Mouse (Mus musculus): ENCODE results near the gene Arhgap27.

Arhgap27 gene

DNA sequence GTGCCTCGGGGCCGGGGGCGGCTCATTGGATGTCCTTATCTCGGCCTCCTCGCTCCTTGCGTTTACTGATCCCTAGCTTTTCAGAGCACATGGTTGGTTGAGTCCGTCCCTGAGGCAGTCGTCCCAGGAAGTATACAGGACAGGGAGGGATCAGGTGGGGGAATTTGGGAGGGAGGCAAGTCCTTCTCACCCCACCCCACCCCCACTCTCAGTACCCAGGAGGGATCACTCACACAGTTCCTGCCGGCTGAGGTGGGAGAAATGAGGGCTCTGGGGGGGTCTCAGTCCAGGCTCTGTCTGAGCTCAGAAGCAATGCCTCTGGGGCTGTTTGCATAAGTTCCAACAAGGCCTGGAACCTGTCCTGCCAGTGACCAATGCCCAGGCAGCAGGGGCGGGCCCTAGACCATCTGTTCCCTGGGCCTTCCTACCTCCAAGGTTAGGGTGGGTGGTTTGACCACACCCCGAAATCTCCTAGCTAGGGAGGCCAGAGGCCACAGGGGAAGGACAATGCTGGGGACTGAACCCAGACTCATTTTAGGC is 7.4 kb downstream of the Arhgap27 start:
- no peak for DNase-seq (ENCODE audit: low spot score in 2 of 2)

DNA sequence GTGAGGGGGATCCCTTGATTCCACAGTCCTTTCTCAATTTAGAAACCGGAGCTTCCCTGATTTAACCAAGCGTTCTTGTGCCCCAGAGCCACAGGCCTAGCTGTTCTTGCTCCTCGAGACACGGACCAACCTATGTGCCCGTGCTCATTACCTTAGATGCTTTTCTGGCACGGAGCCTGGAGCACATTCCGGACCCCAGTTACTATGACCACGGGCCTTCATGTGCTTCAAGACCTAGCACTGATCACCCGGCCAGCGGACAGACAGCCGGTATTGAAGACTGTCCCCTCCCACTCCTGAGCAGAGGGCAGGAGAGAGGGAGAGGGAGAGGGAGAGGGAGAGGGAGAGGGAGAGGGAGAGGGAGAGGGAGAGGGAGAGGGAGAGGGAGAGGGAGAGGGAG is 8.2 kb downstream of the Arhgap27 start:
- DNase-seq (ENCODE audit: low spot score in 2 of 2), result no peak

GRCm38 (mm10) chr11:103354033-103354432 is 9.5 kb downstream of the Arhgap27 start:
- no peak for DNase-seq (ENCODE audit: low spot score in 2 of 2)

DNA sequence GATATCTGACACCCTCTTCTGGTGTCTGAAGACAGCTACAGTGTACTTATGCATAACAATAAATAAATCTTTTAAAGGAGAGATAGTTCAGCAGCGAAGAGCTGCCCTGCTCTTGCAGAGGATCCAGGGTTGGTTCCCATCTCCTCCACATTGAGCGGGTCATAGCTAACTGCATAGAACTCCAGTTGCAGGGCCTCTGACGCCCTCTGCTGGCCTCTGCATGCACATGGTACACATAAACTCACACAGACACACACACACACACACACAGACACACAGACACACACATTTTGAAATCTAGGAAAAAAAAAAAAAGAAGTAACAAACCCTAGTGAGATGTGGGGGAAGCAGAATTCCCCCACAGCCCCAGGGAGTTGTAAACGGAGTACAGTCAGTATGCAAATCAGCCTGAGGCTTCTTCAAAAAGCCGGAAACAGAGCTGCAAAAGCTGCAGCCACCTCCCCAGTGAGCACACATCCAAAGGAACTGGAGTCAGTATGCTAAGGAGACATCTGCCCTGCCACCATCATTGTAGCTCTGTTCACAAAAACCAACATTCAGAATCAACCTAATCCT is 11.2 kb downstream of the Arhgap27 start:
- DNase-seq (ENCODE audit: low spot score in 2 of 2), result no peak

- no peak for DNase-seq (ENCODE audit: low spot score in 2 of 2)
These were observed 12.7 kb downstream of the Arhgap27 start for GRCm38 (mm10) chr11:103350711-103351315.

GRCm38 (mm10) chr11:103349699-103350098 is 13.8 kb downstream of the Arhgap27 start:
- no peak for DNase-seq (ENCODE audit: low spot score in 2 of 2)

DNA sequence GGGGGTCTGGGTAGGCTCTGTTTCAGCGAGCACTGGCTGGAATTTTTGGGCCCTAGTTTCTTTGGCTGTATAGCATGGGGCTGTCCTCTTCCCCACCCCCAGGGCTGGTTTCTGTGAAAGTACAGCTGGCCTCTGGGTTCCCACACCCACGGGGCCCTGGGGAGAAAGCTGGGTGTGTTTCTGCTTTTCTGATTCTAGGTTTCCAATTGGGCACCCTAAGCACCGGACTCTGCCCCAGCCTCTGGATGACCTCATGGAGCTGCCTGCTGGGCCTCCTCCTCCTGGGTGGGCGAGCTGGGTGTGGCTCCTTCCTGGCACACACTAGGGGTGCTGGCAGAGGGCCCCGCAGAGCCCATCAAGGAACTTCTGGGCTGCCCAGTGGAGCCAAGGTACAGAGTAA is 16.8 kb downstream of the Arhgap27 start:
- no peak for DNase-seq (ENCODE audit: low spot score in 2 of 2)

- no peak for DNase-seq (ENCODE audit: low spot score in 2 of 2)
These were observed 17.3 kb downstream of the Arhgap27 start for GRCm38 (mm10) chr11:103346236-103346635.

GRCm38 (mm10) chr11:103345408-103346091 is 17.9 kb downstream of the Arhgap27 start:
- no peak for DNase-seq (ENCODE audit: low spot score in 2 of 2)

GRCm38 (mm10) chr11:103344494-103345332 is 18.8 kb downstream of the Arhgap27 start:
- DNase-seq (ENCODE audit: low spot score in 2 of 2), result no peak

- no peak for DNase-seq (ENCODE audit: low spot score in 2 of 2)
These were observed 19.6 kb downstream of the Arhgap27 start for GRCm38 (mm10) chr11:103343881-103344280.

DNA sequence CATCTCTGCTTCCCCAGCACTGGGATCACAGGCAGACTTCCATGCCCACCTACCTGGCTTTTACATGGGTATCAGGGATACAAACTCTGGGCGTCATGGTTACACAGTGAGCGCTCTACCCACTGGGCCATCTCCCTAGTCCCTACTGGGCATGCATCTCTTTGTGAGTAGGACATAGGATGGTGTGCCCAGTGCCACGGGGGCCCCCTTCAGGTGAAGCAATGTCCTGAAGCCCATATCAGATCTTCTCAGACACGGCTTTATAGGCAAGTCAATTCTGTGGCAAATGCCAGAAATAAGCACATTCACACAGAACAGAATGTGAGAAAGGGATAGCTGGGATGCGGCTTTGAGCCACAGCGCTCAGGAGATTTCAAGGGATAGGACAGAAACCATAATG is 20.4 kb downstream of the Arhgap27 start:
- no peak for DNase-seq (ENCODE audit: low spot score in 2 of 2)

DNA sequence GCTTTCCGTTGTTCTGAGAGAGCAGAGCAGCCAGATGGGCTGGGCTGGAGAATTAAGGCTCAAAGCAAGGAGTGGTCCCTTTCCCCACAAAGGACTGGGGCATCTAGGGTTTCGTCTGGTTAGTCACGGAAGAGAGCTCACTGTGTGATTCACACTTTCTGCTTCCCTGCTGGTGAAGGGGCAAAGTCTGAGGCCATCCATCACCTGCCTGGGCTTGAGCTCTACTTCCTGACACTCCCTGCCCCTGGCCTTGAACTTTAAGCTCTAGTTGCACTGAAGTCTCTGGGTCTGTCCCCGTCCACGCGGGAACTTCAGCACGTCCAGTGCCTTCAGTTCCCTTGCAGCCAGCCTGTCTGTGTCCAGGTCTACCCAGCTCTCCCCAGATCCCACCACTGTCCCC is 22.8 kb downstream of the Arhgap27 start:
- no peak for DNase-seq (ENCODE audit: low spot score in 2 of 2)

- no peak for DNase-seq (ENCODE audit: low spot score in 2 of 2)
These were observed 23.4 kb downstream of the Arhgap27 start for GRCm38 (mm10) chr11:103340130-103340529.

DNA sequence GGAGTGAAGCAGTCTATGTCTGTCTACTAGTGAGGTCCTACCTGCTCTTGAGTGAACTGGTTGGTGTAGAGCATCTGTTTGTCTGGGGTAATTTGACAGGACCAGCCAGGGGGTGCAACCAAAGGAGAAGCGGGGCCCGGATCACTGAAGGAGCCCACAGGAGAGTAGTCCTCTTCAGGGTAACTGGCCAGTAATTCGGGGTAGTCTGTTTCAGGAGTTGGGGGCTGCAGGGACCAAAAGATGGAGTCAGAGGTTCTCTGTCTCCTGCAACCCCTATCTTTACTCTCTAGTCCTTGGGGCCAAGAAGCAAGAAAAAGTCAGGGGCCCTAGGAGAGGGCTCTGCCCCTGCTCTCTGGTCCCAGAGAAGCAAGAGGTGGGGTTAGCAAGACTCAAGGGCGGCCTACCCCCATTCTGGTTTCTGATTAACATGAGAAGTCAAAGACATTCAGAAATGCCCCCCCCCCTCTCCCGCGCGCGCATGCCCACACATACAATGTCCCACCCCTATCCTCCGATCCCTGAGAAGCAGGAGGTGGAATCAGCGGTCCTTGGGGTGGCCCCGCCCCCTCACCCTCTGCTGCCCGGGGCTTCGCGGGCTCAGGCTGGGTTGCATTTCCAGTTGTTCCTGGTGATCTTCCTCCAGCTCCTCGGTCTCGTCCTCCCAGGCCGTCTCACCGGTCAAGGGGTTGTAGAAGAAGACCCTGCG is 23.9 kb downstream of the Arhgap27 start:
- DNase-seq (ENCODE audit: low spot score in 2 of 2), result no peak

DNA sequence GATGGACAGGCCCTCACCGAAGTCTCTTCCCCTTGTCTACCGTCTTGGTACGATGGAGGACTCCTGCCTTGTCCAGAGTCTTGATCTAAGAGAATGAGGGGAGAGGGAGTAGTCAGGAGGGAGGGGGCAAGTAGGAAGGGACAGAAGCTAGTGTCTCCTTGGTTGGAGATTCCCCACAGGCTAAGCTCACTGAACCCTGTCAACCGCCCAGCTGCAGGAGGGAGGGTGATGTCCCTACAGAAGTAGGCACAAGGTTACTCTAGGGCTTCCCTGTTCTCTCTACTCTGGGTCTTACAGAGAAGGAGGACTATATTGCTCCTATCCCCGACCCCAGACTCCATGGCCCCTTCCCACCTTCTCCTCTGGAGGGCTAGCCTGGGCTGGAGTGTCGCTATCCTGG is 24.8 kb downstream of the Arhgap27 start:
- no peak for DNase-seq (ENCODE audit: low spot score in 2 of 2)

GRCm38 (mm10) chr11:103338119-103338518 is 25.4 kb downstream of the Arhgap27 start:
- no peak for DNase-seq (ENCODE audit: low spot score in 2 of 2)

DNA sequence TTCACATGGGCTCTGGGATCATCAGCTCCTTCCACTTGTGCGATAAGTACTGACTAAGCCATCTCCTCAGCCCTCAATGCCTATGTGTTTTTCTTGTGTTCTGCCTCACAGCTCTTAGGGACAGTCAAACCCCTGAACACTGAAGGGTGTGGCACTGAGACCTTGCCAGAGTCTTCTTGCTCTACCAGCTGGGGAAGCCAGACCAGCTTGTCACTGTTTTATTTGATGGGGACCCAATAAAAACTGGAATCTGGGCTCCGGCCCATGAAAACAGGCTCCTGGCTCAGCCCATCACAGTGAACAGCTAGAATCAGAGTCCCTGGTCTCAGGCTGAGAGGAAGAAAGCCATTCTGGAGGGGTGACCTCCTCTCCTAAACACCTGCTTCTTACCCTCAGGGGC is 26.3 kb downstream of the Arhgap27 start:
- no peak for DNase-seq (ENCODE audit: low spot score in 2 of 2)

GRCm38 (mm10) chr11:103335561-103335960 is 27.9 kb downstream of the Arhgap27 start:
- no peak for DNase-seq (ENCODE audit: low spot score in 2 of 2)

- no peak for DNase-seq (ENCODE audit: low spot score in 2 of 2)
These were observed 28.6 kb downstream of the Arhgap27 start for GRCm38 (mm10) chr11:103334925-103335324.

DNA sequence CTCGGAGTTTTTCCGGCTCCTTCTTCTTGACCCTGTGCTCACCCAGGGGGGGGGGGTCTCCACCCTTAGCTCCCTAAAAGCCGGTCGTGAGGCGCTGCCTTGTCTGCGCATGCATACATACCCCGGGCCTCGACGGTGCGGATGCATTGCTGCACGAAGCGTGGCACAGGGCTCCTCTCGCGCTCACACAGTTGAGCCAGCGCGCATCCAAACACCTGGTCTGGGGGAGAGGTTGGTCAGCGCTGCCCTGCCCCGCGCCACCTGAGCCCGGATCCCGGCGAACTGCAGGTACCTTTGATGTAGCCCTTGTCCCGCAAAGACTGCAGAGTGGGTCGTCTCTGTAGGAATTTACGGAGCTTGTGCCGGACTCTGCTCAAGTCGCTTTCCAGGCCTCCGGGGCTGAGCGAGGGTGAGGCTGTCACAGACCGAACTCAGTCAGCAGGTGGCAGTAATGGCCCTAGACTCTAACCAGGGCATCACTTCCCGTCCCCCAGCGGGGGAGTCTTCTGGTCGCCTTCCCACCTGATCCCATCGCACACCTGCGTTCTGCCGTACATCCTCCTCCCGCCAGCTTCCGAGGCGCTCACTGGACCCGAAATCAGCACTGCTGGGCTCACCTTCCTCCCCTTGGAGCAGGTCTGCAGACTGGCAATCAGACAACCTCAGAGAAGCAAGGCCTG is 29.6 kb downstream of the Arhgap27 start:
- DNase-seq (ENCODE audit: low spot score in 2 of 2), result peak; percentile 36 to 49

Measured in right cerebral cortex, adult 2 months (tissue).